Mouse (Mus musculus): ENCODE measurements at regions not wholly inside any gene's neighbourhood (a gene's known extent, or its start where the extent isn't known, plus 50 kb on each side); places are given as distances from the start of the nearest gene placed in this dataset.
"Not testable (repeated sequence)": the region's sequence is repeated elsewhere in the genome, so short reads cannot be mapped to it uniquely, and the experiment has no call there.

- intact Hi-C loops (cut with DNase I), result no loop called here
- DNase-seq (ENCODE audit: low spot score in 2 of 2), result no peak
These were observed 984.9 kb upstream of the Gm12353 start for GRCm38 (mm10) chr4:18620361-18620760.

- intact Hi-C loops (cut with DNase I), result no loop called here
- DNase-seq (ENCODE audit: low spot score in 2 of 2), result no peak
These were observed 966.2 kb upstream of the Gm12353 start for GRCm38 (mm10) chr4:18639035-18639434.

- intact Hi-C loops (cut with DNase I), result no loop called here
- DNase-seq (ENCODE audit: low spot score in 2 of 2), result peak; percentile 8 to 51
These were observed 956.1 kb upstream of the Gm12353 start for GRCm38 (mm10) chr4:18649153-18649552.

GRCm38 (mm10) chr4:18685891-18686544 lies 919.2 kb upstream of the Gm12353 start:
- intact Hi-C loops (cut with DNase I), result no loop called here
- DNase-seq (ENCODE audit: low spot score in 2 of 2), result no peak

- DNase-seq (ENCODE audit: low spot score in 2 of 2), result no peak
- intact Hi-C loops (cut with DNase I), result no loop called here
These were observed 911.2 kb upstream of the Gm12353 start for GRCm38 (mm10) chr4:18694076-18694475.

GRCm38 (mm10) chr4:18696246-18696645 lies 909.0 kb upstream of the Gm12353 start:
- intact Hi-C loops (cut with DNase I), result no loop called here
- DNase-seq (ENCODE audit: low spot score in 2 of 2), result no peak

- intact Hi-C loops (cut with DNase I), result no loop called here
- no peak for DNase-seq (ENCODE audit: low spot score in 2 of 2)
These were observed 861.0 kb upstream of the Gm12353 start for GRCm38 (mm10) chr4:18744241-18744640.

- intact Hi-C loops (cut with DNase I), result no loop called here
- no peak for DNase-seq (ENCODE audit: low spot score in 2 of 2)
These were observed 816.9 kb upstream of the Gm12353 start for GRCm38 (mm10) chr4:18788398-18788797.

- DNase-seq (ENCODE audit: low spot score in 2 of 2), result no peak
- intact Hi-C loops (cut with DNase I), result no loop called here
These were observed 809.4 kb upstream of the Gm12353 start for GRCm38 (mm10) chr4:18795740-18796394.

- intact Hi-C loops (cut with DNase I), result no loop called here
These were observed 808.9 kb upstream of the Gm12353 start for GRCm38 (mm10) chr4:18796395-18796740.

GRCm38 (mm10) chr4:18803109-18803508 lies 802.1 kb upstream of the Gm12353 start:
- DNase-seq (ENCODE audit: low spot score in 2 of 2); intact Hi-C loops (cut with DNase I): not testable (repeated sequence)

More at GRCm38 (mm10) chr4:18796395-18796740, 808.9 kb upstream of the Gm12353 start:
- no peak for DNase-seq (ENCODE audit: low spot score in 2 of 2)
